Mouse (Mus musculus): Measurements from ENCODE around the gene Bcl11a. TPM values are rescaled to one million over a fixed set of nuclear protein-coding genes. Genes with fewer than 3 reads are reported as not detected.
A peak's percentile ranks its signal among the peaks of the same experiment; 100 is the strongest.

The Bcl11a gene
- total and polyA plus RNA-seq, 3 experiments = 37.0 to 112 (median 83.8) TPM

DNA sequence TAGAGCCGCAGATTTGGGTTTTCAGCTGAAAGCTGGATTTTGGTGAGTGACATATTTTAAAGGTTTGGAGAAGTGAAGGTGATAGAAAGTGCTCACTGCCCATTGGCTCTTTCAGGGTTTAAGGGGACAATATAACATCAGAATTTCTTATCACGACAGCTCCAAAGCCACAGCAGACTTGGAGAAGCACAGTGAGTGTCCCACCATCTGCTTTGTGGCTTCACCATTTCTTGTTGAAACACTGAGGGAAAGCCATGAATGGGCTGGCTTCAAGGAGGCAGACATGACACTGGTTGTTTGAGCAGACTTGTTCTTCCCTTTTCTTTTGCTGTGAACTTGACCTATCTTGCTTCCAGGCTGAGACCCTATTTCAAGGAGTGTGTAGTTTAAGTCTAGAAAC is 46.1 kb downstream of the Bcl11a start:
- Histone ChIP-seq H3K36me3 (ENCODE audit: control insufficient read depth in 1 of 2, insufficient read depth in 2 of 2, low read length in 2 of 2) (peaks cover 31 to 71% of the 10 kb centered on the region in 2 experiments), H3K4me3 (ENCODE audit: control insufficient read depth in 1 of 2, insufficient read depth in 1 of 2, low read depth in 2 of 2, low read length in 2 of 2) (no peak overlapping the region), H3K9ac (ENCODE audit: control insufficient read depth, low read depth, low read length, poor library complexity, severe bottlenecking) (no peak overlapping the region), H3K9me3 (replicated peaks; ENCODE audit: insufficient read depth, low read length) (no peaks in the 10 kb centered on the region), H3K79me2 (ENCODE audit: control insufficient read depth, insufficient read depth, low read length, poor library complexity) (peaks cover 86% of the 10 kb centered on the region), H3K27ac (ENCODE audit: control insufficient read depth, low read depth, low read length) (peak overlapping the region; percentile 49), H3K4me1 (ENCODE audit: control insufficient read depth in 1 of 2, insufficient read depth in 2 of 2, low read length in 2 of 2) (peaks cover 42 to 58% of the 10 kb centered on the region in 2 experiments), H3K27me3 (ENCODE audit: control insufficient read depth in 1 of 2, insufficient read depth in 2 of 2, low read length in 2 of 2) (no peaks in the 10 kb centered on the region)
- TF ChIP-seq EP300 (IDR thresholded peaks at IDR 0.05; ENCODE audit: low read depth in 1 of 2, low read length in 2 of 2) = peak in 1 of 2 experiments; percentile 46; a peak in 3 of 4 replicates
- 0 out of 2 replicates have a peak, but pooled peaks have one; percentile 24 for TF ChIP-seq POLR2AphosphoS2 (IDR thresholded peaks at IDR 0.05; ENCODE audit: low read length)
- TF ChIP-seq USF2 (IDR thresholded peaks at IDR 0.05; ENCODE audit: borderline replicate concordance in 1 of 2, insufficient read depth in 1 of 2, low read depth in 1 of 2, low read length in 2 of 2) = no peak
- TF ChIP-seq GATA1 (IDR thresholded peaks at IDR 0.05; ENCODE audit: low read depth, low read length) = 0 out of 2 replicates have a peak, but pooled peaks have one; percentile 14
- TF ChIP-seq TCF12 (IDR thresholded peaks at IDR 0.05; ENCODE audit: low read depth, low read length) = peak; percentile 38; the same call in 1 of the 2 replicates
- TF ChIP-seq POLR2A (IDR thresholded peaks at IDR 0.05; ENCODE audit: control insufficient read depth in 1 of 2, insufficient read depth in 1 of 2, low read depth in 1 of 2, low read length in 2 of 2, poor library complexity in 1 of 2) = no peak
- peak; percentile 21; the same call in 1 of the 2 replicates for TF ChIP-seq NELFE (IDR thresholded peaks at IDR 0.05; ENCODE audit: low read depth, low read length)
- TF ChIP-seq ZMIZ1 (IDR thresholded peaks at IDR 0.05; ENCODE audit: low read depth, low read length) = 0 out of 2 replicates have a peak, but pooled peaks have one; percentile 20
- peak; percentile 47; the same call in 1 of the 2 replicates for TF ChIP-seq ETS1 (IDR thresholded peaks at IDR 0.05; ENCODE audit: low read depth, low read length)
- peak; percentile 54; the same call in 1 of the 2 replicates for TF ChIP-seq TAL1 (IDR thresholded peaks at IDR 0.05; ENCODE audit: low read length)
- TF ChIP-seq SIN3A (IDR thresholded peaks at IDR 0.05; ENCODE audit: low read length) = peak; percentile 50
- TF ChIP-seq ELF1 (IDR thresholded peaks at IDR 0.05; ENCODE audit: low read depth, low read length) = no peak
- TF ChIP-seq CHD1 (IDR thresholded peaks at IDR 0.05; ENCODE audit: low read depth, low read length) = 0 out of 2 replicates have a peak, but pooled peaks have one; percentile 38
- peak; percentile 65 for DNase-seq (ENCODE audit: low read depth, low spot score)

DNA sequence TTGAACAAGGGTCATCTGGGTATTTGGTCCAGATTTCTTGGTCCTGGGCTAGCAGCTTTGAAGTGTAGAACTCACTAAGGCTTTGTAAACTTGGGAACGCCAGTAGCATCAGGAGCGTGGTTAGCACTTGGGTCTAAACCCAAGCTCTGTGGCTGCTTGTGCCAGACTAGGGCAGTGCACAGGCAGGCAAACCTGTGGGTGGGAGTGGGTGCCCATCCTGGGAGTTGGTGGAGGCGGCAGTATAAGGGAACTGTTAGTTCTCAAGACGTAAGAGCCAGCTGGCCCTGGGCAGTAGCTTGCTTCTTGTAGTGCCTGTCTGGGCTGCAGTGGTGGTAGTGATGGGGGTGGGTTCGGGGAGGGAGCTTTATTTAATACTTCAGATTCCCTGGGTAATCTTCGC is 47.2 kb downstream of the Bcl11a start:
- peak overlapping the region; percentile 10; the same call in 1 of the 2 replicates for H3K27ac ChIP-seq (ENCODE audit: control insufficient read depth, low read depth, low read length)
- no peaks in the 10 kb centered on the region for H3K27me3 ChIP-seq (ENCODE audit: control insufficient read depth in 1 of 2, insufficient read depth in 2 of 2, low read length in 2 of 2)
- no peaks in the 10 kb centered on the region for H3K9me3 ChIP-seq (replicated peaks; ENCODE audit: insufficient read depth, low read length)
- peaks cover 53 to 69% of the 10 kb centered on the region in 2 experiments for H3K4me1 ChIP-seq (ENCODE audit: control insufficient read depth in 1 of 2, insufficient read depth in 2 of 2, low read length in 2 of 2)
- H3K4me3 ChIP-seq (ENCODE audit: control insufficient read depth in 1 of 2, insufficient read depth in 1 of 2, low read depth in 2 of 2, low read length in 2 of 2) = no peak overlapping the region
- no peak overlapping the region for H3K9ac ChIP-seq (ENCODE audit: control insufficient read depth, low read depth, low read length, poor library complexity, severe bottlenecking)
- peaks cover 27 to 82% of the 10 kb centered on the region in 2 experiments for H3K36me3 ChIP-seq (ENCODE audit: control insufficient read depth in 1 of 2, insufficient read depth in 2 of 2, low read length in 2 of 2)
- peaks cover 87% of the 10 kb centered on the region for H3K79me2 ChIP-seq (ENCODE audit: control insufficient read depth, insufficient read depth, low read length, poor library complexity)
- no peak for TF ChIP-seq MAX (IDR thresholded peaks at IDR 0.05; ENCODE audit: low read length)
- TF ChIP-seq USF2 (IDR thresholded peaks at IDR 0.05; ENCODE audit: borderline replicate concordance in 1 of 2, insufficient read depth in 1 of 2, low read depth in 1 of 2, low read length in 2 of 2) = no peak
- no peak for TF ChIP-seq ZMIZ1 (IDR thresholded peaks at IDR 0.05; ENCODE audit: low read depth, low read length)
- no peak for TF ChIP-seq MAZ (IDR thresholded peaks at IDR 0.05; ENCODE audit: low read depth, low read length)
- no peak for TF ChIP-seq MEF2A (IDR thresholded peaks at IDR 0.05; ENCODE audit: extremely low read depth, insufficient replicate concordance, low read depth, low read length, poor library complexity, severe bottlenecking)
- no peak for TF ChIP-seq JUND (IDR thresholded peaks at IDR 0.05; ENCODE audit: low read depth, low read length)
- no peak for TF ChIP-seq TBP (IDR thresholded peaks at IDR 0.05; ENCODE audit: low read depth, low read length)
- TF ChIP-seq KAT2A (conservative IDR thresholded peaks at IDR 0.05; ENCODE audit: low read depth, low read length) = no peak
- TF ChIP-seq SMC3 (IDR thresholded peaks at IDR 0.05; ENCODE audit: low read depth, low read length) = no peak
- no peak for TF ChIP-seq CHD1 (IDR thresholded peaks at IDR 0.05; ENCODE audit: low read depth, low read length)
- TF ChIP-seq SIN3A (IDR thresholded peaks at IDR 0.05; ENCODE audit: low read length) = no peak
- TF ChIP-seq ELF1 (IDR thresholded peaks at IDR 0.05; ENCODE audit: low read depth, low read length) = no peak
- no peak for TF ChIP-seq HCFC1 (IDR thresholded peaks at IDR 0.05; ENCODE audit: low read depth, low read length)
- no peak for TF ChIP-seq POLR2AphosphoS5 (IDR thresholded peaks at IDR 0.05; ENCODE audit: borderline replicate concordance, low read depth, low read length)
- no peak for TF ChIP-seq TAL1 (IDR thresholded peaks at IDR 0.05; ENCODE audit: low read length)
- no peak for TF ChIP-seq CHD2 (IDR thresholded peaks at IDR 0.05; ENCODE audit: low read length)
- TF ChIP-seq E2F4 (IDR thresholded peaks at IDR 0.05; ENCODE audit: borderline replicate concordance, low read depth, low read length) = no peak
- no peak for TF ChIP-seq NRF1 (IDR thresholded peaks at IDR 0.05; ENCODE audit: insufficient read depth, low read depth, low read length, poor library complexity, severe bottlenecking)
- no peak for DNase-seq (ENCODE audit: low read depth, low spot score)

Data from MEL (cell line).